Comparison of ENCODE assay signal across 9 mouse cellular contexts in genomic region chr8:128358756-128359520, GRCm38 (mm10). TPM values are rescaled to one million over a fixed set of nuclear protein-coding genes. Genes with fewer than 3 reads are reported as not detected.
DNase-seq lines count a peak whose midpoint lies in the region; ATAC-seq and TF ChIP-seq lines count a peak whose summit lies in the region.
"Had no signal": no experiment of that assay in that cellular context is flagged by ENCODE, and none has a peak within 500 bp of the region (broad histone marks: within the 10 kb centered on the region; RNA-seq: fewer than 3 reads in every experiment).

No protein-coding gene starts in this region.

- H3K27ac ChIP-seq in embryonic facial prominence, embryonic 12.5 days = peak overlapping the region; percentile 91
- H3K27ac ChIP-seq in heart, adult 2 months = peak overlapping the region; percentile 99
- H3K27ac ChIP-seq in limb, embryonic 11.5 days (replicated peaks; ENCODE audit: low read depth, low read length) = peak overlapping the region; percentile 90
- H3K27ac ChIP-seq in midbrain, embryonic 12.5 days (replicated peaks) = peak overlapping the region; percentile 80
- H3K27ac ChIP-seq in stomach, embryonic 15.5 days = peak overlapping the region; percentile 89

- H3K27me3 ChIP-seq in embryonic facial prominence, embryonic 12.5 days = no peaks in the 10 kb centered on the region
- H3K27me3 ChIP-seq in heart, adult 2 months (ENCODE audit: control insufficient read depth, insufficient read depth, low read length) = no peaks in the 10 kb centered on the region
- no peaks in the 10 kb centered on the region for H3K27me3 ChIP-seq in limb, embryonic 11.5 days (ENCODE audit: control insufficient read depth, insufficient read depth, low read length)
- H3K27me3 ChIP-seq in midbrain, embryonic 12.5 days = peaks cover 31% of the 10 kb centered on the region
- no peaks in the 10 kb centered on the region for H3K27me3 ChIP-seq in stomach, embryonic 15.5 days (replicated peaks)

- H3K79me2 ChIP-seq in heart, adult 2 months (replicated peaks; ENCODE audit: control insufficient read depth, insufficient read depth, low read length) = peaks cover 6% of the 10 kb centered on the region; the same call in 1 of the 2 replicates

- H3K4me3 ChIP-seq in embryonic facial prominence, embryonic 12.5 days = peak overlapping the region; percentile 74
- peak overlapping the region; percentile 93 for H3K4me3 ChIP-seq in heart, adult 2 months
- peak overlapping the region; percentile 73 for H3K4me3 ChIP-seq in limb, embryonic 11.5 days (ENCODE audit: low read depth, low read length)
- peak overlapping the region; percentile 72 for H3K4me3 ChIP-seq in midbrain, embryonic 12.5 days
- peak overlapping the region; percentile 59 for H3K4me3 ChIP-seq in stomach, embryonic 15.5 days (replicated peaks)

- DNase-seq in cerebellum, postnatal 10 days = peak; percentile 68 to 74
- peak; percentile 84 to 88 for DNase-seq in heart, adult 2 months
- DNase-seq in kidney, adult 18-20 months = peak; percentile 81
- DNase-seq in limb, embryonic 11.5 days (ENCODE audit: low spot score) = peak; percentile 70

- no peaks in the 10 kb centered on the region for H3K9me3 ChIP-seq in embryonic facial prominence, embryonic 12.5 days
- no peaks in the 10 kb centered on the region for H3K9me3 ChIP-seq in limb, embryonic 11.5 days (ENCODE audit: control insufficient read depth, low read length)
- H3K9me3 ChIP-seq in midbrain, embryonic 12.5 days = no peaks in the 10 kb centered on the region
- H3K9me3 ChIP-seq in stomach, embryonic 15.5 days = no peaks in the 10 kb centered on the region
- H3K9me3 ChIP-seq: G1E had no signal

- no peak for ATAC-seq in cerebellum, adult (ENCODE audit: insufficient number of reproducible peaks, low FRiP score, low TSS enrichment)
- ATAC-seq in embryonic facial prominence, embryonic 12.5 days (ENCODE audit: insufficient number of reproducible peaks, insufficient read depth, low FRiP score, low TSS enrichment) = peak; percentile 19; the same call in 1 of the 2 replicates
- ATAC-seq in limb, embryonic 11.5 days (ENCODE audit: insufficient number of reproducible peaks, low FRiP score, low TSS enrichment, low read depth) = peak; percentile 8; the same call in 1 of the 2 replicates
- ATAC-seq in midbrain, embryonic 12.5 days (ENCODE audit: low FRiP score, low read depth) = peak; percentile 13
- ATAC-seq in stomach, embryonic 15.5 days (ENCODE audit: insufficient read depth, low FRiP score, low read depth) = peak; percentile 8; the same call in 1 of the 2 replicates

- TF ChIP-seq EP300 in heart, adult 2 months (IDR thresholded peaks at IDR 0.05; ENCODE audit: insufficient read depth, low read depth, low read length) = no peak; the same call in 1 of the 2 replicates

- H3K36me3 ChIP-seq in embryonic facial prominence, embryonic 12.5 days = no peaks in the 10 kb centered on the region
- H3K36me3 ChIP-seq in heart, adult 2 months (ENCODE audit: control insufficient read depth, insufficient read depth, low read length) = peaks cover 17% of the 10 kb centered on the region
- H3K36me3 ChIP-seq in limb, embryonic 11.5 days (ENCODE audit: control insufficient read depth, insufficient read depth, low read length) = no peaks in the 10 kb centered on the region
- H3K36me3 ChIP-seq in midbrain, embryonic 12.5 days = no peaks in the 10 kb centered on the region
- H3K36me3 ChIP-seq in stomach, embryonic 15.5 days = no peaks in the 10 kb centered on the region
- H3K36me3 ChIP-seq: G1E had no signal

- H3K9ac ChIP-seq in embryonic facial prominence, embryonic 12.5 days = peak overlapping the region; percentile 82
- peak overlapping the region; percentile 95 for H3K9ac ChIP-seq in heart, adult 2 months (ENCODE audit: low read depth, low read length)
- H3K9ac ChIP-seq in limb, embryonic 11.5 days (ENCODE audit: low read length) = peak overlapping the region; percentile 87
- H3K9ac ChIP-seq in midbrain, embryonic 12.5 days (replicated peaks) = peak overlapping the region; percentile 80
- H3K9ac ChIP-seq in stomach, embryonic 15.5 days = peak overlapping the region; percentile 63

- intact Hi-C loops in heart, adult 2 months (cut with DNase I) = loop anchor here (1.0 to 10.0 kb wide), 11 partner anchors 78 to 918 kb away; partner anchors contain the start of gene Itgb1

- TF ChIP-seq CTCF in heart, adult 2 months (IDR thresholded peaks at IDR 0.05) = no peak

- peaks cover 20% of the 10 kb centered on the region; the same call in 1 of the 2 replicates for H3K4me1 ChIP-seq in embryonic facial prominence, embryonic 12.5 days
- no peaks in the 10 kb centered on the region for H3K4me1 ChIP-seq in heart, adult 2 months (ENCODE audit: control insufficient read depth, insufficient read depth, low read length)
- peaks cover 14% of the 10 kb centered on the region for H3K4me1 ChIP-seq in limb, embryonic 11.5 days (ENCODE audit: control insufficient read depth, insufficient read depth, low read length)
- peaks cover 43% of the 10 kb centered on the region for H3K4me1 ChIP-seq in midbrain, embryonic 12.5 days
- peaks cover 4% of the 10 kb centered on the region for H3K4me1 ChIP-seq in stomach, embryonic 15.5 days

- peak overlapping the region; percentile 99 for H3K4me2 ChIP-seq in embryonic facial prominence, embryonic 12.5 days (replicated peaks)
- peak overlapping the region; percentile 100 for H3K4me2 ChIP-seq in limb, embryonic 11.5 days (ENCODE audit: low read depth, severe bottlenecking)
- peak overlapping the region; percentile 100 for H3K4me2 ChIP-seq in midbrain, embryonic 12.5 days (replicated peaks)
- peak overlapping the region; percentile 99 for H3K4me2 ChIP-seq in stomach, embryonic 15.5 days

- WGBS in embryonic facial prominence, embryonic 12.5 days = under 1% methylated on average over 40 of the region's 41 CpGs
- under 1% methylated on average over 41 of the region's 41 CpGs for WGBS in heart, adult 2 months
- under 1% methylated on average over 40 of the region's 41 CpGs for WGBS in limb, embryonic 11.5 days
- under 1% methylated on average over 40 of the region's 41 CpGs for WGBS in midbrain, embryonic 12.5 days
- under 1% methylated on average over 39 of the region's 41 CpGs for WGBS in stomach, embryonic 15.5 days

- peak; percentile 75 for TF ChIP-seq POLR2A in heart, adult 2 months (IDR thresholded peaks at IDR 0.05; ENCODE audit: insufficient read depth, low read depth, low read length)

RNA-seq across cellular contexts. Expression of gene Nrp1, which starts 0.5 kb away (rescaled TPM):
- polyA plus RNA-seq in embryonic facial prominence, embryonic 12.5 days (2016; fragmentation: Nextera tagmentation; extraction: Ambion mirVana) = 70.5 and 73.6 TPM in 2 replicates
- 100 to 1,000 TPM; 115 TPM for total RNA-seq in heart, adult 2 months (2021)
- polyA plus RNA-seq in heart, adult 2 months (2012; rRNA removed) = 64.5 and 101 TPM in 2 replicates
- polyA plus RNA-seq in limb, embryonic 11.5 days (2014; fragmentation: Nextera tagmentation; extraction: Ambion mirVana) = 51.1 and 54.1 TPM in 2 replicates
- 34.8 and 35.3 TPM in 2 replicates for polyA plus RNA-seq in midbrain, embryonic 12.5 days (2016; fragmentation: Nextera tagmentation; extraction: Ambion mirVana)
- 62.7 and 76.0 TPM in 2 replicates for polyA plus RNA-seq in stomach, embryonic 15.5 days (2015; fragmentation: Nextera tagmentation; extraction: Ambion mirVana)
- polyA plus RNA-seq: G1E had no signal
